Mouse (Mus musculus) midbrain, embryonic 13.5 days (tissue): ENCODE results near the gene Afm. TPM values are rescaled to one million over a fixed set of nuclear protein-coding genes. Genes with fewer than 3 reads are reported as not detected.

Experiments used
- ATAC-seq: fragments of 200-750 bp; cut with Nextera tagmentation; 2 replicates; pipeline ENCODE4 v1.8.0; 2017; ENCODE audit warnings: mild to moderate bottlenecking, moderate TSS enrichment, moderate library complexity
- H3K27ac ChIP-seq: fragments of 300-500 bp; sonication (generic); 2 replicates; pipeline ENCODE4 v1.5.1; 2015; ENCODE audit warnings: inconsistent platforms, mild to moderate bottlenecking, moderate library complexity
- H3K27me3 ChIP-seq: fragments of 300-500 bp; sonication (generic); 2 replicates; pipeline ENCODE4 v1.6.1; 2015; ENCODE audit warnings: mild to moderate bottlenecking, inconsistent platforms
- H3K36me3 ChIP-seq: fragments of 300-500 bp; sonication (generic); 2 replicates; pipeline ENCODE4 v1.6.1; 2015; ENCODE audit warnings: mild to moderate bottlenecking, inconsistent platforms
- H3K4me1 ChIP-seq: fragments of 300-500 bp; sonication (generic); replicated peaks from 2 replicates; pipeline ENCODE4 v1.6.1; 2015; ENCODE audit warnings: inconsistent platforms
- H3K4me2 ChIP-seq: fragments of 300-500 bp; sonication (generic); replicated peaks from 2 replicates; pipeline ENCODE4 v1.6.1; 2015; ENCODE audit warnings: moderate library complexity, mild to moderate bottlenecking, inconsistent platforms
- H3K4me3 ChIP-seq: fragments of 300-500 bp; sonication (generic); replicated peaks from 2 replicates; pipeline ENCODE4 v1.5.1; 2015; ENCODE audit warnings: mild to moderate bottlenecking, inconsistent platforms
- H3K9ac ChIP-seq: fragments of 300-500 bp; sonication (generic); replicated peaks from 2 replicates; pipeline ENCODE4 v1.6.1; 2015; ENCODE audit warnings: mild to moderate bottlenecking, inconsistent platforms
- H3K9me3 ChIP-seq: fragments of 300-500 bp; sonication (generic); 2 replicates; pipeline ENCODE4 v1.6.1; 2016; ENCODE audit warnings: mild to moderate bottlenecking, inconsistent platforms
- WGBS: fragments of 180-500 bp; shearing (Covaris S2); methylation state at CpG from one replicate; pipeline ENCODE4 v1.1.7; 2015; 5-methylcytosine and 5-hydroxymethylcytosine counted together
- polyA plus RNA-seq: library from polyadenylated mRNA; unstranded; fragments of >200 nt; fragmentation: Nextera tagmentation; extraction: Ambion mirVana; gene quantifications from 2 replicates; pipeline ENCODE4 v1.2.1, GENCODE M21; 2015

Gene Afm
- polyA plus RNA-seq, 1 experiment from 2014 or later = not detected

- WGBS = 94% methylated on average over 11 of the region's 11 CpGs
- H3K36me3 ChIP-seq = no peaks in the 10 kb centered on the region
- H3K4me3 ChIP-seq = no peak overlapping the region
- H3K4me2 ChIP-seq = no peak overlapping the region
- H3K27ac ChIP-seq = no peak overlapping the region
- no peaks in the 10 kb centered on the region for H3K4me1 ChIP-seq
- no peak for ATAC-seq
- no peaks in the 10 kb centered on the region for H3K9me3 ChIP-seq
- H3K27me3 ChIP-seq = no peaks in the 10 kb centered on the region
- H3K9ac ChIP-seq = no peak overlapping the region
Observed at GRCm38 (mm10) chr5:90561721-90562275, 43.1 kb downstream of the Afm start.

GRCm38 (mm10) chr5:90562880-90563279 is 44.1 kb downstream of the Afm start:
- no peak for ATAC-seq
- Histone ChIP-seq H3K27me3 (no peaks in the 10 kb centered on the region), H3K4me3 (no peak overlapping the region), H3K9ac (no peak overlapping the region), H3K9me3 (no peaks in the 10 kb centered on the region), H3K4me2 (no peak overlapping the region), H3K36me3 (no peaks in the 10 kb centered on the region), H3K4me1 (no peaks in the 10 kb centered on the region), H3K27ac (no peak overlapping the region)
- 91% methylated on average over 4 of the region's 4 CpGs for WGBS

GRCm38 (mm10) chr5:90564161-90564560 is 45.4 kb downstream of the Afm start:
- WGBS = 88% methylated on average over 4 of the region's 4 CpGs
- Histone ChIP-seq H3K4me1 (no peaks in the 10 kb centered on the region), H3K4me3 (no peak overlapping the region), H3K9ac (no peak overlapping the region), H3K36me3 (no peaks in the 10 kb centered on the region), H3K27ac (no peak overlapping the region), H3K9me3 (no peaks in the 10 kb centered on the region), H3K4me2 (no peak overlapping the region), H3K27me3 (no peaks in the 10 kb centered on the region)
- no peak for ATAC-seq

GRCm38 (mm10) chr5:90565205-90565604 is 46.5 kb downstream of the Afm start:
- Histone ChIP-seq H3K36me3 (no peaks in the 10 kb centered on the region), H3K9ac (no peak overlapping the region), H3K4me1 (no peaks in the 10 kb centered on the region), H3K4me2 (no peak overlapping the region), H3K27ac (no peak overlapping the region), H3K9me3 (no peaks in the 10 kb centered on the region), H3K4me3 (no peak overlapping the region), H3K27me3 (no peaks in the 10 kb centered on the region)
- 85% methylated on average over 6 of the region's 6 CpGs for WGBS
- ATAC-seq = no peak

GRCm38 (mm10) chr5:90567788-90568187 is 49.1 kb downstream of the Afm start:
- Histone ChIP-seq H3K9me3 (no peaks in the 10 kb centered on the region), H3K27ac (no peak overlapping the region), H3K36me3 (no peaks in the 10 kb centered on the region), H3K27me3 (no peaks in the 10 kb centered on the region), H3K4me3 (no peak overlapping the region), H3K9ac (no peak overlapping the region), H3K4me1 (no peaks in the 10 kb centered on the region), H3K4me2 (no peak overlapping the region)
- no peak for ATAC-seq
- 82% methylated on average over 5 of the region's 5 CpGs for WGBS

GRCm38 (mm10) chr5:90568338-90568737 is 49.6 kb downstream of the Afm start:
- Histone ChIP-seq H3K4me2 (no peak overlapping the region), H3K27ac (no peak overlapping the region), H3K9ac (no peak overlapping the region), H3K4me3 (no peak overlapping the region), H3K36me3 (no peaks in the 10 kb centered on the region), H3K27me3 (no peaks in the 10 kb centered on the region), H3K9me3 (no peaks in the 10 kb centered on the region), H3K4me1 (no peaks in the 10 kb centered on the region)
- no peak for ATAC-seq

GRCm38 (mm10) chr5:90571216-90571615 is 52.5 kb downstream of the Afm start:
- H3K9me3 ChIP-seq = no peaks in the 10 kb centered on the region
- no peak overlapping the region for H3K4me2 ChIP-seq
- no peaks in the 10 kb centered on the region for H3K4me1 ChIP-seq
- H3K9ac ChIP-seq = no peak overlapping the region
- no peaks in the 10 kb centered on the region for H3K36me3 ChIP-seq
- 40% methylated on average over 3 of the region's 3 CpGs for WGBS
- H3K4me3 ChIP-seq = no peak overlapping the region
- H3K27ac ChIP-seq = no peak overlapping the region
- no peaks in the 10 kb centered on the region for H3K27me3 ChIP-seq
- ATAC-seq = no peak

- Histone ChIP-seq H3K4me1 (no peaks in the 10 kb centered on the region), H3K27ac (no peak overlapping the region), H3K4me2 (no peak overlapping the region), H3K9ac (no peak overlapping the region), H3K4me3 (no peak overlapping the region), H3K9me3 (no peaks in the 10 kb centered on the region), H3K36me3 (no peaks in the 10 kb centered on the region), H3K27me3 (no peaks in the 10 kb centered on the region)
- no peak for ATAC-seq
- WGBS = 91% methylated on average over 9 of the region's 9 CpGs
Observed at GRCm38 (mm10) chr5:90577751-90578150, 59.0 kb downstream of the Afm start.

GRCm38 (mm10) chr5:90579556-90579955 is 60.8 kb downstream of the Afm start:
- no peak overlapping the region for H3K9ac ChIP-seq
- no peak overlapping the region for H3K4me3 ChIP-seq
- no peak overlapping the region for H3K4me2 ChIP-seq
- WGBS = 91% methylated on average over 9 of the region's 9 CpGs
- H3K36me3 ChIP-seq = no peaks in the 10 kb centered on the region
- no peaks in the 10 kb centered on the region for H3K27me3 ChIP-seq
- no peak for ATAC-seq
- H3K27ac ChIP-seq = no peak overlapping the region
- no peaks in the 10 kb centered on the region for H3K4me1 ChIP-seq
- no peaks in the 10 kb centered on the region for H3K9me3 ChIP-seq

GRCm38 (mm10) chr5:90582179-90582578 is 63.4 kb downstream of the Afm start:
- H3K9me3 ChIP-seq = no peaks in the 10 kb centered on the region
- WGBS = 91% methylated on average over 6 of the region's 6 CpGs
- no peaks in the 10 kb centered on the region for H3K27me3 ChIP-seq
- ATAC-seq = no peak
- no peak overlapping the region for H3K4me2 ChIP-seq
- no peaks in the 10 kb centered on the region for H3K36me3 ChIP-seq
- H3K27ac ChIP-seq = no peak overlapping the region
- no peak overlapping the region for H3K9ac ChIP-seq
- H3K4me3 ChIP-seq = no peak overlapping the region
- no peaks in the 10 kb centered on the region for H3K4me1 ChIP-seq

- Histone ChIP-seq H3K36me3 (no peaks in the 10 kb centered on the region), H3K9ac (no peak overlapping the region), H3K4me1 (0 out of 2 replicates have a peak, but pooled peaks cover 2% of the 10 kb centered on the region), H3K4me3 (no peak overlapping the region), H3K27ac (no peak overlapping the region), H3K9me3 (no peaks in the 10 kb centered on the region), H3K4me2 (no peak overlapping the region), H3K27me3 (peaks cover 5% of the 10 kb centered on the region; the same call in 1 of the 2 replicates)
- ATAC-seq = no peak
- WGBS = 71% methylated on average over 7 of the region's 7 CpGs
Observed at GRCm38 (mm10) chr5:90584799-90585198, 66.1 kb downstream of the Afm start.

GRCm38 (mm10) chr5:90586511-90586910 is 67.8 kb downstream of the Afm start:
- Histone ChIP-seq H3K36me3 (no peaks in the 10 kb centered on the region), H3K9me3 (no peaks in the 10 kb centered on the region), H3K27ac (no peak overlapping the region), H3K4me3 (no peak overlapping the region), H3K9ac (no peak overlapping the region), H3K27me3 (peaks cover 5% of the 10 kb centered on the region; the same call in 1 of the 2 replicates), H3K4me1 (0 out of 2 replicates have a peak, but pooled peaks cover 2% of the 10 kb centered on the region), H3K4me2 (no peak overlapping the region)
- ATAC-seq = no peak
- WGBS = 69% methylated on average over 5 of the region's 5 CpGs

- Histone ChIP-seq H3K4me2 (no peak overlapping the region), H3K36me3 (no peaks in the 10 kb centered on the region), H3K27me3 (peaks cover 5% of the 10 kb centered on the region; the same call in 1 of the 2 replicates), H3K4me3 (no peak overlapping the region), H3K9me3 (no peaks in the 10 kb centered on the region), H3K27ac (no peak overlapping the region), H3K4me1 (0 out of 2 replicates have a peak, but pooled peaks cover 2% of the 10 kb centered on the region), H3K9ac (no peak overlapping the region)
- ATAC-seq = no peak
- WGBS = 93% methylated on average over 5 of the region's 5 CpGs
Observed at GRCm38 (mm10) chr5:90588104-90588503, 69.4 kb downstream of the Afm start.
